Mouse (Mus musculus) lung, postnatal 14 days (tissue): ENCODE data around the gene Arrdc5.

Source experiments
- DNase-seq: peaks from one replicate; pipeline ENCODE4 v3.0.0; 2021

Gene Arrdc5

DNA sequence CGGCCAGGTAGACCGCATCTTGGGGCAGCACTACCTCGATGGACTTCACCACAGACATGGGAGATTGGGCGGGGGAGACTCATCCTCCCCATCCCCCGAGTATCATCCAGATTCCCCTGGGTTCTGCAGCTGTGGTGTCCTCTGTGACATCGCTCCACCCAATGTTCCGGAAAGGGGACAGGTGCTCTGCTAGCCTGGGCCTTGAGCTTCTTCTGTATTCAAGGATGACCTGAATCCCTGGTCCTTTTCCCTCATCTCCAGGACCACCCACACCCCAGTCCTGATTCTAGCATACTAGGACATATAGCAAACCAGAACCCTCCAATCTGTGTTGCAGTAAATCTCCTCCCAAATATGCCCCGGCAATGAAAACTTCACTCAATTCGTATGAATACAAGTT, at the start of gene Arrdc5:
Gene Arrdc5, minus strand, starts transcription at position 101 of the 400 bp plus-strand sequence.
- DNase-seq: no peak

DNA sequence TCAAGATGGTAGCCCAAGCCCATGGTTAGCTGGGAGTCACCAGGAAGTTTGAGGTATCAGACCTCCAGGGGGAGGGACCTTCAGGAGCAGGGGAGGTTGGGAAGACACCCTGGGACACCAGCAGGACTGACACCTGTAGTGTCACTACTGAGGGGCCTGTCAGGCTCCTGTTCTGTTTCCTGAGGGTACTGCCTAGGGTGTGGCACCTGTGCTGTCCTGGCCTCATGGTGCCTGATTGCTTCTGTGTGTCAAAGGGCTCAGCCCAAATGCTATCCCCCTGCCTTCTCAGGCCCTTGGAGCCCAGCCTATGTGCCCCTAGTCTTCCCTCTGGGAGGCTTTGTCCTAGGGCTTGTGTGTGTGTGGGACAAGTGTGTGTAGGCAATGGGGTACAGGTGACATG, 48.5 kb upstream of the Arrdc5 start:
- no peak for DNase-seq

DNA sequence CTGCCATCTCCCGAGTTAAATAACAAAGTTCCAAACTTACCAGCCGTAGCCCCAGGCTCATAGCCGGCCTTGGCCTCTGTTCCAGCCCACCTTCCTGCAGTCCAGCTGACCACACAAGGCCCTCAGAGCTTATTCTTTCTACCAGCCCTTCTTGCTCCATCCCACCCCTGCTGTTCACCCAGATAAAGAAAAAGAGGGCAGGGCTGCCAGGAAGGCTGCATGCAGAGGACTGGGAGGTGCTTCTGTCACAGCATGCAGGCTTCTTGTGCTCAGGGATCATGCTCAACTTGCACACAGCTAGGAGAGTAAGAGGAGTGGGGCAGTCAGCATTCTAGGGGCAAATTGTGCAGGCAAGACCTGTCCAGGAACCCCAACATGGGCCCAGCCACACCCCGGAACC, 48.0 kb upstream of the Arrdc5 start:
- DNase-seq: no peak

DNA sequence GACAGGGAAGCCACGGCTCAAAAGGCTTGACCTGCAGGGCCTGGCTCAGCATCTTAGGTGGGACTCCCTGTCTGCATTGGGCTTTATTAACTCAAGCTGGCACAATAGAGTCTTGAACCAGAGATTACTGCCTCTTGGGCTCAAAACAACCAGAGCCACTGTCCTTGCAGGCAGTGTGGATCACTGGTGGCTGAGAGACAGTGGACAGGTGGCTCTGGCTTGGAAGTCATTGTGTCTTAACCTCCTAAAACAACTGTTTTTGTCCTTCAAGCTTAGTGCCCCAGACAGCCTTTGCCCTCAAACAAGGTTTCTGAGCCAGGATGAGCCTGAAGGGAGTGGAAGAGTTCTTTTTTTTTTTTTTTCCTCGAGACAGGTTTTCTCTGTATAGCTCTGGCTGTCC, 45.3 kb upstream of the Arrdc5 start:
- DNase-seq: no peak

DNA sequence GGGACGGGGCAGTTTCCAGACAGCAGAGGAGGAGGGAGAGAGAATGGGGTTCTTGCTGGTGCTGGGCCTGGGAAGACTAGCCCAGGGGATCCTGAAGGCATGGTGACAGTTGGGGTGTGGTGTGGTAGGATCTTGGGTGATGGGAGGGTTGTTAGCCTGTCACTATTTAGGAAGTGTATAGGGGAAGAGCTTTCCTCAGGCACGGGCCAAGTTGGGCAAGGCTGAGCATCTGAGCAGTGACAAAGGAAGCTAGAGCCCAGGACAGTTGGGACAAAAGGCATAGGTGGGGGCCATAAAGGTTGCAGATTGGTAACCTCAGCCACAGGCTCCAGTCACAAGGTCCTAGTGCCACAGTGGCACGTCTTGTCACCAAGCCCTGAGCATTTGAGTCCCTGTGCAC, 43.4 kb upstream of the Arrdc5 start:
- DNase-seq: no peak

DNA sequence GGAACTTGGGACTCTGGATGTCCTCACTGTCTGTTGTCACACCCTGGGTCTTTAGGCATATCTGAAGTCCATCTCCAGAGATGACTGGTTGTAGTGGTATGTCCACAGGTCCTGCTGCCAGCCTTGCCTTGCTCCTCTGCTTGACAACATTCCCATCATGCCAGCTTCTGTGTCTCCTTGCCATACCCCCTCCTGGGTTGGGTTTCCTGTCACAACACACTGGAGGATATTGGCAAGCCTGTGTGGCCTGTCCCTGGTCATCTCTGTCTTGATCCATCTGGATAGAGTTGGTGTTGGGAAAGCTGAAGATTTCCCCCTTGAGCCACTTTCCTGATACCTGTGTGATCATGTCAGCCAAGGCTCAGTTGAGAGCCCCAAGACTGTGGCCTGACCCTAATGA, 40.6 kb upstream of the Arrdc5 start:
- no peak for DNase-seq

DNA sequence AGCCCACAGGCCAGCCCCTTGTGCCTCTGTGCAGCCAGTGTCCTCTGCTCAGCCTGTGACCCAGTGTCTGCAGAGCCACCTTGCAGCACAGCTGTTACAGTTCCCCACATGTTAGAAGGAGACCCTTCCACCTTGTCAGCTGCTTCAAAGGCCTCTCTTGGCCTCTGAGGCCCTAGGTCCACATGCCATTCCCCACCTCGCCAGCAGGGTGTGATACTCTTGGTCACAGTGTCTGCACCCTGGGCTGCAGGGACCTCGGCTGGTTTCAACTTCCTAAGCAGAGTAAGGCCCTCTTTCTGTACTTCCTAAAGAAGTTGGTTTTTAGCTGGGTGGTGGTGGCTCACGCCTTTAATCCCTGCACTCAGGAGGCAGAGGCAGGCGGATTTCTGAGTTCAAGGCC, 38.8 kb upstream of the Arrdc5 start:
- DNase-seq: peak; percentile 61

DNA sequence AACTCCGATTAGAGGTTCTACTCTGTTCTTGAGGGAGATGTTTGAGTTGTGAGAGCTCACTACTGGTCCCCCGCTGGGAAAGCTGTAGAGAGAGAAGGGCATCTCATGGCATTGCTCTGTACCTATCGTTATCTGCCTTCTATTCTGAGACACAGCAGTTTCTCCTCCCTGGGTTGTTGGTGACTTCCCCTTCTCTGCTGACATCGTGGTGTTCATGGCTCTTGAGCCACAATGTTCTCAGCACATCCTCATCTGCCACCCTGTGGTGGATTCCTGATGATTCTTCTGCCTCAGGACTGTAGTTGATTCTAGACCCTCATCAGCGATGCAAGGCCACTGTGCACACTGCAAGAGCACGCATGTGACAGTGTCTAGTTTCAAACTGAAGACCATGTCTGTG, 37.7 kb upstream of the Arrdc5 start:
- no peak for DNase-seq

DNA sequence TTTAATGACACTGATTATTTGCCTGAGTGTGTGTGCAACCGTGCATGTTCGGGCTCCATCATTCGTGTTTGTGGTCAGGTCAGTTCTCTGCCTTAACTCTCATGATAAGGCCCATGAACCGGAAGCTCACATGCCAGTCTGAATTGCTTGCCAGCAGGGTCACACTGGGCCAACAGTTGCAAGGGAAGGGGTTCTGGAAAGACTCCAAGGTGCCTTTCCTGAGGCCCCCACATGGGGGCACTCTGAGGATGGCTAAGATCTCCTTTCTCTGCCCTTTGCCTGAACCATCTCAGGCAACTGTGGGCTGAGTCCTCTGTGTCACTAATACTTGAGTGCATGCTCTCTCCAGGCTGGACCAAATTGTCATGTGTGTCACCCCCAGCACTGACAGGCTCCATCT, 37.1 kb upstream of the Arrdc5 start:
- DNase-seq: peak; percentile 64

DNA sequence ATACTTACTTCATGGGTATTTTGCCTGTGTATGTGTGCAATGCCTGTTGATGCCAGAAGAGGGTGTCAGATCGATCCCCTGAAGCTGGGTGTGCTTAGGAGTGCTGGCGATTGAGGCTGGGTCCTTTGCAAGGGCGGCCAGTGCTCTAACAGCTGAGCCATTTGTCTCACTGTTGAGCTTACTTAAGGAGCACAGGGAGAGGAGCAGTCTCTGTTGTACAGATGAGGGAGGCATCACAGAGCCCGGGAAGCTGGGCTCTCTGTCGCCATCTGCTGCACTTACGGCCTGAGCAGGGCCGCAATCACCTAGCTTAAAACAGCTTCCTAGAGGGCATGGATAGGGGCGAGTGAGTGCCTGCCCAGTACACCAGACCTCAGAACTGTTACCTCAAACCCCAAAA, 32.9 kb upstream of the Arrdc5 start:
- DNase-seq: no peak

DNA sequence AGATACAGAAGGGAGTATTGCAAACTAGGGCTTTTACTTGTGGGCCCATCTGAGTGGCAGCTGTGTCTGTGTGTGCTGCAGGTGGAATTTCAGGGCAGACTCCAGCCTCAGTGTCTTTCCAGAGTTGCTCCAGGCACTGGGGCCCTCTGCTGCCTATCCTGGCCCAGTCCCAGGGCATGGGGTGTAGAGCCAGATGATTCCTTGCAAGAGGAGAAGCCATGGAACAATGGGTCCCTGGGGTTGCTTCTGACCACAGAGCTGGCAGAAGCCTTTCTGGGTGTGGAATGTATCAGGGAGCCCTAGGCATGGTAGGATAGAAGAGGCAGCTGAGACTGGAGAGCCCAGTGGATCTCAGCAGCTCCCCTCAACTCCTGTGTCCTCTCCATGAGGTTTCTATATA, 31.2 kb upstream of the Arrdc5 start:
- no peak for DNase-seq

DNA sequence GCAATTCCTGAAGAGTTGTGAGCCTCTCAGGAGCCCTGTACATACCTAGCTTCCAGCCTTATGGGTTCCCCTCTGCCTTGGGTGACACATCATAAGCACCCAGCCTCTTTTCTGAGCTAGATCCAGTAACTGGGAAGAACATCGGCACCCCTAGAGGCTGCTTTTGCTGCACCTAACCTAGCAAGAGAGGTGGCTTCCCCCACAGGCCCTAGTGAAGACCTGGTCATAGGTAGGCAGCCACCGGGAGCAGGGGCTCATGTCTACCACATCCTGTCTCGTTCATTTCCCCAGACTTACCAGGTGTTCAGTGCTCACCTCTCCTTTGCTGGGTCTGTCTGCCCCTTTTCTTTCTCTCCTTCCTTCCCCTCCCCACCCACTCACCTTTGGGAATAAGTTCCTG, 30.3 kb upstream of the Arrdc5 start:
- DNase-seq: no peak

DNA sequence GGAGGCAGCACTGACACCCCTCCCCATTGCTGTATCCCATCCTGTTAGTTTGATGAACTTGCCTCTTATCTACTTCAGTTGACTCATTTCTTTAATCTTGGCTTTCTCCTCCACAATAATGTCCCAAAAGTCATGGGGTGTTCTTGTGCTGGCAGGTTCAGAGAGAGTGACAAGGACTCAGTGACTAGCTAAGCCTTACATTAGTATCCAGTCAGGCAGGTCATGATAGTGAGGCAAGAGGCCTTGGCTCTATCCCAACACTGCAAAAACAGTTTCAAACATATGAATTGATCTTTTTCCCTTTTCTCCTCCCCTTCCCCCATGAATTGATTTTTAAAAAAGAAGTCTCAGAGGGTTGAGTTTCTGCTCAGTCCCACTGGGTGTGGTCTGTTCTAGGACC, 29.2 kb upstream of the Arrdc5 start:
- no peak for DNase-seq

DNA sequence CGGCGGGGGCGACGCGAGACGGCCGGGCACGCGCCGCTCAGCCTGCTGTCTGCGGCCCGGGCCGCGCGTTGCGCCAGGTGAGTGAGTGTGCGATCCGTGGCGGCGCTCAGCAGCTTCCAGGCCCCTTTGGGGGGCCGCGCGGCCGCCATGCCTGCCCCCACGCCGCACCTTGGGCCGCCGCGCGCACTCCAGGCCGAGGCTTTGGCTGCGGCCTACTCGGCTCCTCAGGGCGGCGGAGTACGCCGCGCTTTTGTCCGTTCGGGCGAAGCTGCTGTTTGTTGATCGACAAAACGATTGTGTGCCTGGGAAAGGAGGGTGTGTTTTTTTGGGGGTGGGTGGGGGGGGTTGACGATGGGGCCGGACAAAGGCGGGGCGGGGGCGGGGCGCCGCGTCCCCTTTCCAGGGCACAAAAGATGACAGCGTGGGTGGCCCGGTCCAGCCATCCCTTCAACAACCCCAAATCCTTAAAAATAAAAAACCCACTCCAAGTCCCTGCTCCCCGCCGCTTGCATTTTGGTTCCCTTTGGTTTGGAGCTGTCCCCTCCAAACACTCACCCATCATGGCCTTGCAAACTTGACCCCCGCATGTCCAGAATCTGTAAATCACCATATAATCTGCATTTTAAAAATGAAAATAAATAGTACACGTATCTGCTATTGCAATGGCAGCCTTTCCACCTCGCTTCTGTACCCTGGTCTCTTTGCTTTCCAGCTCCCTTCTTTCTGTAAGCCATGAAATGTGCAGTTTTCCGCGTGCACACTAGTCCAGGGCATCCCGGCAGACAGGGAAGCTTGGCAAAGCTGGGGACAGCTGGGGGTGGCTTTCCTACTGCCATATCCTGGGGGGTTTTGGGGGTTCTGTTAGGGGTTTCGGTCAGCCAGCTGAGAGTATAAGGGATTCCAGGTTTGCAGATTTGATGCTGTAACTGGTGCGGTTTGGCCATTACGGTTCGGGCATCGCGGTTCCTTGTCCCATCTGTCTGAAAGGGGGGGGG, 26.4 kb upstream of the Arrdc5 start:
- peak; percentile 22 for DNase-seq

DNA sequence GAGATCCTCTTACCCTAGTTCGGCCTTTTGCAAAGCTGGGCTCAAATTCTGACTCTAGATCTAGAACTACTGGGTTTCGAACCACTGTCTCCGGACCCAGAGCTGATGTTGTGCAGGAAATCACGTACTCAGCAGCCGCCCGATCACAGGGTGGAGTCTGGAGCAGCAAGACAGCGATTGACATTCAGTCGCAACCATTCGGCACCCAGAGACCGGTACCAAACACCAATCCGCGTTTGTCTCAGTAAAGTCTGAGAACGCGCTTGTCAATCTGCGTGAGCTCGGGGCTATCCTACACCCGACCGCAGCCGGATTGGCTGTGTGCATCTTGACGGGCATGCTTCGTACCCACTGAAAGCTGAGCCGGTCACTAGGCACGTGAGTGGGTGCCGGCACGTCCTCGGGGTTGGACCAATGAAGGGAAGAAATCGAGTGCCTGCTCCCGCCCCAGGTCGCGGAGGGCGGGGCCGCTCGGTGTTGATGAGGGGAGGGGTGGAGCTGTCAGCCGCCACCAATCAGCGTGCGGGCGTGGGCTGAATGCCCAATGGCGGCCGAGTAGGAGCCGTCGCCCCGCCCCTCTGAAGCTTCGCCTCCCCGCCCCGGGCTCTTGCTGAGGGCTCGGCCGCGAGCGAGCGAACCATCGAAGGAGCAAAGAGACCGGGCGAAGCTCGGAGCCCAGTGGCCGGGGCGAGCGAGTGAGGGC, 25.5 kb upstream of the Arrdc5 start, which contains the start of gene Kdm4b:
Gene Kdm4b, plus strand, starts transcription at position 613 of the 703 bp plus-strand sequence.
- DNase-seq: peak; percentile 98

DNA sequence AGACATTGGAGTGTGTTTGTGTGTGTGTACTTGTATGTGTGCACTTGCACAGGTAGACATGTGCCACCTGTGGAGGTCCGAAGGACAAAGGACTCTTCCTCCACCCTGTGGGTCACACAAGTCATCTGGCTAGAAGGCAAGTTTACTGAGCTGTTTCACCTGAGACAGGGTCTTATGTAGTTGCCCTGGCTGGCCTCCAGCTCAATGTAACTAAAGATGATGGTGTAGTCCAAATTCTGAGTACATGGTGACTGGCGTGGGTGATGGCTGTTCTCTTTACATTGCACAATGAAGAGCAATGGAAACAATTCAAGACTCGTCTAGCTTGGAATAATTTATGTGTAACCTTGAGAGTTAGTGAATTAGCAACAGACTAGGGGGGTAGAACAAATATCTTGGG, 24.3 kb upstream of the Arrdc5 start:
- no peak for DNase-seq

DNA sequence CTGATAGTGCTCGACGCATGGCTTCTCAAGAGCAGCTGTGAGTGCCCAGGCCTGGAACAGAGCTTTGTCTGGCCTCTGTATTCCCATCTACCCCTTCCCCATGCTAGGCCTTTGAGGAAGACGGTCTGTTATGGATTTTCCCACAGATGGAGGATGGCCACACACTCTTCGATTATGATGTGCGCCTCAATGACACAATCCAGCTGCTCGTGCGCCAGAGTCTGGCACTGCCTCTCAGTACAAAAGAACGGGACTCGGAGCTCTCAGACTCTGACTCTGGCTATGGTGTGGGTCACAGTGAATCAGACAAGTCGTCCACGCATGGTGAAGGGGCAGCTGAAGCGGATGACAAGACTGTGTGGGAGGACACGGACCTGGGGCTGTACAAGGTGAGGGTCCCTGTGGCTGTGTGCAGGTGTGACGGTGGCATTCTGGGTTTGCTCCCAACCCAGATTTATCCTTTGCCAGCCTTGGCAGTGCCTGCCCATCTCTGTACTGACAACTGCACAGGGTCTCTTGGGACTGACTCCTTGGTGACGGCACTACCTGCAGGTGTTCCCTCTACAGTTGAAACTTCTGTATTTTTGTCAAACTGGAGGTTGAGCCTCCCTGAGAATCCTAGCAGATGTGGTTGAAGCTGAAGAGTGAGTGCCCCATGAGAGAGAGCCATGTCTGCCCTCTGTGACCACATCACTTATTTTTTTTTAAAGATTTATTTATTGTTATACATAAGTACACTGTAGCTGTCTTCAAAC, 9.3 kb upstream of the Arrdc5 start:
- peak; percentile 34 for DNase-seq

DNA sequence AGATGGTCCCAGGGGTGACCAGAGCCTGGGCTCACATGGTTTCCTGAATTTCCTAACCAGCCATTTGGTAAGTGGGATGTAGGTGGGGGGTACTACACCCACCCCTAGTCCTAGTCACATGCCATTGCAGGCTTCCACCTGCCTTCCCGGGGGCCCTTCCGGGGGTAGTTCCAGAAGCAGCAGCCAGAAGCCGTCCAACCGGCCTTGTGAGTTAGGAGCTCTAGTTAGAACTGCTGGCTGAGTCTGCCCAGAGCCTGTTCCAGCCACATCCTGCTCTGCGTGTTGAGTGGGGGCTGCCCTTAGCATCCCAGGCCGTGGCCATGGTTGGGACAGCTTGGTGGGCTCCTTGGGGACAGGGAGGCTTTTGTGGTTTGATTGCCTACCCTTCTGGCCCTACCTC, 8.0 kb upstream of the Arrdc5 start:
- no peak for DNase-seq

DNA sequence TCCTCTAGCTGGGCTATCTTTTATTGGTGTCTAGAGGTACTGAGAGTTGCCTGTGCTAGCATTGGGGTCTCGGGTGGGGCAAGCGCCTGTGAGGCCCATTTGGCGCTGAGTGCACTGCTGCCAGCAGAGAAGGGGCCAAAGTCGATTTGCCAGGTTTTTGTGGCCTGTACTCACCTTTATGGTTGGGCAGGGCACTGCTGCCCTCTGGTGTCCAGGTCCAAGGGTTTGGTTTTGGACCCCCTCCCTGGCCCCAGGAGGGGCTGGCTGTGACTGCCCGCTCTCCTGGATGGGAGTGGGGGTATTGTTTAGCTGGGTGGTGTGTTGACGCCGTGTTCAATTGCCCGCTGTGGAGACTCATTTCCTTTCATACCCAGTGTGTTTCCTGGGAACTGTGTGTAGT, 5.7 kb upstream of the Arrdc5 start:
- DNase-seq: no peak

DNA sequence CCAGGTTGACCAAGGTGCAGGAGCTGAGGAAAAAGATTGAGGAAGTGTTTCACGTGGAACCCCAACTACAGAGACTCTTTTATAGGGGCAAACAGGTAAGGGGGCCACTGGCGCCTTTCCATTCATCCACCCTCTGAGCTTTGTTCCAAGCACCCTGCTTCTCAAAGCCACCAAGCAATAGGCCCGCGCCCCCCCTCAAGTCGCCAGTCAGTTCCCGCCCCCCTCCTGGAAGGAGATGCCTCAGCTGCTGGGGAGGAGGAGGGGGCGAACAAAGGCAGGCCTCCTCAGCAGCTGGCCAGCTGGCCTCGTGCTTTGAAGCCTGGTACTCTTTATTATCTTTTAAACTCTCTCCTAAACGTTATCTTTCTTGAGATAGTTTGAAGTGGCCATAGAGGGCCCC, 5.1 kb upstream of the Arrdc5 start:
- DNase-seq: no peak

DNA sequence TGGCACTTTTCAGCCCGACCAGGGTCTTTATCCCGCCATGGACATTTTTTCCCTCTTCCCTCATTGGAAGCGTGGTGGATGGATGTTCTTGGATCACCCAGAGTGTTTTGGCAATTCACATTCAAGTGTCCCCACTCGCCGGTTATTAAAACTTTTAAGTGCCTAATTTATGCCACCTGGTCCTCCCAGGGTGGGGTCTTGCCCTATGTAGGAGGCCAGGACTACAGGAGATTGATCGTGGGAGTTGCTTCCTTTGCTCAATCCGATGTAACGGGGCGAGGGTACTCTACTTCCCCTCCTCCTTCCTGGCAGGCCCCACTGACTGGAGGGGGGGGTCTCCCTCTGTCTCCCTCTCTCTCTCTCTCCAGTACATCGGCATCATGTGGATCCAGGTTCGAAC, 4.6 kb upstream of the Arrdc5 start:
- no peak for DNase-seq

DNA sequence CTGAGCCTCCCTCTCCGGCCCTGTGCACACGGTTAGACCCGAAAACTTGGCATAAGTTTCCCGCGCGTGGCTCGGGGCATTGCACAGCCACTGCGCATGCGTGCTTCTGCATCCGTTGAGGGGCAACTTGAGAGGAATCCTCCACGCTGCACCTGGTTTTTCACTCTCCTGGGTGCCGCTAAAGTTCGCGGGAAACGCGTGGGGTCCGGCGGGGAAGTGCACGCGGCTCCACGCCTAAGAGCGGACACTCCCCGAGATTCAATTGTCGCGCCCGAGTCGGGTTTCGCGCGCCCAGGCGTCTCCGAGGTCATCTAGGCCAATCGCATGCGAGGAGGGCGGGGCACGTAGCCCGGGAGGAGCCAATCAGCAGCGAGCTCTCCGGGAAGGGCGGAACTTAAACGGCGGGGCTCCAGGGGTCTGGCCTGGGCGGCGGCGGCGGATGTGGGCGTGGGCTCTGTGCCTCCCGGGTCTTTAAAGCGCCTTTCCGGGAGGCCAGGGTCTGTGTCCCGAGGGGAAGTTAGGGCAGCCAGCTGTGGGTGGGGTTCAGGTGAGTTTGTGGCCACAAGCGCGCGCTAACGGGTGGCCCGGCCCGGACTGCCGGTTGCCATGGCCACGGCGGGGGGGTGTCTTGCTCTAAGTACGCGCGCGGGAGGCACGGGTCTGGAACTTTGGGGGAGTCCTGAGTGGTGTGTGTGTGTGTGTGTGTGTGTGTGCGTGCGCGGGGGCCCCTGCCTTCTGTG, 3.9 kb upstream of the Arrdc5 start:
- peak; percentile 97 for DNase-seq
